Mouse (Mus musculus): ENCODE results near the gene Hoxc9.

Gene Hoxc9

DNA sequence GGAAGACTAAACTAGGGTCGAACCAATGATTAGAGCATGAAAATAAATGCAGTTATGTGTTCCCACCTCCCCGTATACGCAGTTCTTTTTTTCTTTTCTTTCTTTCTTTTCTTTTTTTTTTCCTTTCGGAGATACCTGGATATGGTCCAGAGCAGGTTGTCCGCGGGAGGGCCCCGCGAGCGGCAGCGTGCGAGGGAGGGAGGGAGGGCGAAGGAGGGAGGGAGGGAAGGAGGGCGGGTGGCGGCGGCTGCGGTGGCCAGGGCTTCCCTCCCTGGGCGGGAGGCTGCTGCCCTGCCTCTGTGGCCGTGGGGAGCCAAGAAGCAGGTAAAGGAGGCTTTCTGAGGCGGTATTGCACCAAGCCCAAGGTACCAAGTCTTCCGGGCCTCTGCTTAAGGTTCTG is at the start of gene Hoxc9:
Gene Hoxc9 (plus strand): TSS at position 269 of the 400 bp plus-strand sequence.
- no peak for DNase-seq (ENCODE audit: low read depth)

DNA sequence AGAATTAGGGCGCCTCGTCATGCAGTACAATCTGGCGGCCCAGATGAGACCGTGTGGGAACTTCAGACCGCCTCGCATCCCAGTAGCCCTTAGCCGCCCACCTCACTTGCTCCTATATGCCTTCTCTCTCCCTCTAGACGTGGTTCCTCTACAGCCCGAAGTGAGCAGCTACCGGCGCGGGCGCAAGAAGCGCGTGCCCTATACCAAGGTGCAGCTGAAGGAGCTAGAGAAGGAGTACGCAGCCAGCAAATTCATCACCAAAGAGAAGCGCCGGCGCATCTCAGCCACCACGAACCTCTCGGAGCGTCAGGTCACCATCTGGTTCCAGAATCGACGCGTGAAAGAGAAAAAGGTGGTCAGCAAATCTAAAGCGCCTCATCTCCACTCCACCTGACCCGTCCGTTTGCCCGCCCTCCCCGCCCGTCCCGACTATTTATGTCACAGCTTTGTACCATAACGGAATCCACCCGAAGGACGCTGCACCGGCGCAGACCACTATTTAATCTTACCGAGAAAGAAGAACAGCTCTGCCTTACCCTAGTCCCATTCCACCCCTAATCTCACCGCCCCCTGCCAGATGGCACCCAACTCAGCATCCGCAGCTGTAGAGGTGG is 49.1 kb upstream of the Hoxc9 start:
- no peak for DNase-seq (ENCODE audit: low read depth)

DNA sequence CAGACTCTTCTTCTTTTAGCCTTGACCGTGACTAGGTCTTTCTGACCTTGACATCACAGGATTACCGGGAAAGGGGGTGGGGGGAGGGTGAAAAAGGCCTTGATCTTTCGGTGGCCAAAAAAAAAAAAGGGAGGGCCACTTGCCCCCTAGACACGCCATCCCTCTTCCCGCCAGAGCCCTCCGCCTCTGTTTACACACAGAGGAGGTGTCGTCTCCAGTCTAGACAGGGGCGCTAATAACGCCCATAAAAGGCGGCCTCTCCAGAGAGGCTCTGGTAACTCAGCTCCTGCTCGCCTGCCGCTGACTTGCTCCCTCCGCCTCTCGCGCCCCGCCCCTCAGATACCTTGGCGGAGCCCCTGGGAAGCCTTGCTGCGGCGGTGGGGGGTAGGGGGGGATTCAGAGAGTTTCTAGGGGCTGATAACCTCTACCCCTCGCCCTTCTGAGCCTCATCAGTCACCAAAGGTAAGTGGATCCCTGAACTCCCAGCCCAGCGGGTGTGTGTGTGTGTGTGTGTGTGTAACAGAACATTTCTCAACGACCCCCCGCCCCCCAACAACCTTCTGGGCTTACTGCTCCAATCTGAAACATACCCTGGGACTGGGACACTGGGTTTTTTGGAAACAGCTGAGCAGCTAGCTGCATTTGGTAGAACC is 44.4 kb upstream of the Hoxc9 start:
- no peak for DNase-seq (ENCODE audit: low read depth)

DNA sequence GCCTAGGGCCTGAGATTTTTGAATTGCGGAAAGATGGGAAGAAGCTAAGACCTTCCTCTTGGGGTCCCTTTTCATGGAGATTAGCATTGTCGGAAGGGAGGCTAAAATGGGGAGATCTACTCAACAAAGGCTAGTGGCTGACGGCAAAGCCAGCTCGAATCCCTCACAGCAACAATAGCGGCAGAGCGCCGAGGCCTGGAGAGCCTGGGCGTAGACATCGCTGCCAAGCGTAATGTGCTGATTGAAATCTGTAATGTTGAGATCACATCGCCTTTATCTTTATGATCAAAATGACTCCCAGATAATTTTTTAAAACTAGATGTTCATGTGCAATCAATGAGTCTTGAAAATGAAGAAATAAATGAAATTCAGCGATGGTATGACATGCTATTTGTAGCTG is 41.8 kb upstream of the Hoxc9 start:
- no peak for DNase-seq (ENCODE audit: low read depth)

DNA sequence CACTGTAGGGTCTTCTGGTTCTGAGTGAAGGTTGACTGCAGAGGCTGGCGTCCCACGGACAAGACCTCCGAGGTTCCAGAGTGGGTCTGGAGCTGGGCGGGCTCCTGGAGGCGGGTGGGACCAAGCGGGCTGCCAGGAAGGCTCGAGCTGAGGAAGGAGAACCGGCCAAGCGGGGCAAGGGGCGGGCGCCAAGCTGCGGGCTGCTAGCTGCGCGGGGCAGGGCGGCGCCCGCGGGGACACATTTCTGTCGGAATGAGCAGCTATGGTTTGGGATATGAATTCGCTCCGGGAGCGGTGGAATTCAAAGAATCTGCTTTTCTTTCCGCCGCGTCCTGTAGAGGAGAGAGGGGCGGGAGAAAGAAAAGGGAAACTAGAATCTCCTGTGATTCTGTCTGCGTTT is 41.3 kb upstream of the Hoxc9 start:
- no peak for DNase-seq (ENCODE audit: low read depth)

DNA sequence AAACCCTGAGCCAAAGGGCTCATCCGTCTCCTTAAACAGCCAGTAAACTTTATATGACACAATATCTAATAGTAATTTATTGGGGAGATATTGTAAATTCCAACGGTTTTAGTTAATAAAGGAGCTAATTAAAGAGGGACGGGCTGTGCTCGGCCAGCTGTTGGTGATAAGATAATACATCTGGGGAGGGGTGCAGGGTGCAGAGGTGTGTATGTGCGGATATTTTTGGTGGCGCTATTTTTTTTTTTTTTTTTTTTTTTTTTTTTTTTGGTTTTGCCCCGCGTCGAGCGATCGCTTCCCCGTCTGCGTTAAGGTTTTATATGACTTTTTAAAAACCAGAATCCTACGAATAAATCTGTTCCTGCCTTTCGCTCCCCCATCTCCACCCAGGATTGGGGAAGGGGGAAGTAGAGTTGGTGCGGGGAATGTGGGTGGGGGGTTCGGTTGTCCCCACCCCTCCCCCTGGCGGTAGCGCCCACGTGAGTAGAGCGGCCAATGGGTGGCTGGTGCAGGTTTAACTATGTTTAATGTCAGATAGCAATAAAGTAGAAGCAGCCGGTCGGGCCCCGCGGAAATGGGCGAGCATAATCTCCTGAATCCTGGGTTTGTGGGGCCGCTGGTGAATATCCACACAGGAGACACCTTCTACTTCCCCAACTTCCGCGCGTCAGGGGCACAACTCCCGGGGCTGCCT is 39.8 kb upstream of the Hoxc9 start, which contains the start of gene Hoxc12:
Gene Hoxc12 (plus strand): TSS at position 479 of the 694 bp plus-strand sequence.
- no peak for DNase-seq (ENCODE audit: low read depth)

DNA sequence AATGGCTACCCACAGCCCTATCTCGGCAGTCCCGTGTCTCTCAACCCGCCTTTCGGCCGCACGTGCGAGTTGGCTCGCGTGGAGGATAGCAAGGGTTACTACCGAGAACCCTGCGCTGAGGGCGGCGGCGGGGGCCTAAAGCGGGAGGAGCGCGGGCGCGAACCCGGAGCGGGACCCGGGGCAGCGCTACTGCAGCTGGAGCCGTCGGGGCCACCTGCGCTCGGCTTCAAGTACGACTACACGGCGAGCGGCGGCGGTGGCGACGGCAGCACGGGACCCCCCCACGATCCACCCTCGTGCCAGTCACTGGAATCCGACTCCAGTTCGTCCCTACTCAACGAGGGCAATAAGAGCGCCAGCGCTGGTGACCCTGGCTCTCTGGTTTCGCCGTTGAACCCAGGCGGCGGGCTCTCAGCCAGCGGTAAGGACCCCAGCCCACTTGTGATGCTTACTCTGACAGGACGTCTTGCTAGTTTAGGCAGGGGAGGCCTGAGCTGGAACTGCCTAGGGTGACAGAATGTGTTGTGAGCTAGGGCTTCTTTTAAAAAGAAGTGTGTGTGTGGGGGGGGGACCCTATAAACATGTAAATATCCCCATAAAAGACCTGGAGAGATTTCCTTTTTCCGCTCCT is 39.1 kb upstream of the Hoxc9 start:
- DNase-seq (ENCODE audit: low read depth), result no peak

DNA sequence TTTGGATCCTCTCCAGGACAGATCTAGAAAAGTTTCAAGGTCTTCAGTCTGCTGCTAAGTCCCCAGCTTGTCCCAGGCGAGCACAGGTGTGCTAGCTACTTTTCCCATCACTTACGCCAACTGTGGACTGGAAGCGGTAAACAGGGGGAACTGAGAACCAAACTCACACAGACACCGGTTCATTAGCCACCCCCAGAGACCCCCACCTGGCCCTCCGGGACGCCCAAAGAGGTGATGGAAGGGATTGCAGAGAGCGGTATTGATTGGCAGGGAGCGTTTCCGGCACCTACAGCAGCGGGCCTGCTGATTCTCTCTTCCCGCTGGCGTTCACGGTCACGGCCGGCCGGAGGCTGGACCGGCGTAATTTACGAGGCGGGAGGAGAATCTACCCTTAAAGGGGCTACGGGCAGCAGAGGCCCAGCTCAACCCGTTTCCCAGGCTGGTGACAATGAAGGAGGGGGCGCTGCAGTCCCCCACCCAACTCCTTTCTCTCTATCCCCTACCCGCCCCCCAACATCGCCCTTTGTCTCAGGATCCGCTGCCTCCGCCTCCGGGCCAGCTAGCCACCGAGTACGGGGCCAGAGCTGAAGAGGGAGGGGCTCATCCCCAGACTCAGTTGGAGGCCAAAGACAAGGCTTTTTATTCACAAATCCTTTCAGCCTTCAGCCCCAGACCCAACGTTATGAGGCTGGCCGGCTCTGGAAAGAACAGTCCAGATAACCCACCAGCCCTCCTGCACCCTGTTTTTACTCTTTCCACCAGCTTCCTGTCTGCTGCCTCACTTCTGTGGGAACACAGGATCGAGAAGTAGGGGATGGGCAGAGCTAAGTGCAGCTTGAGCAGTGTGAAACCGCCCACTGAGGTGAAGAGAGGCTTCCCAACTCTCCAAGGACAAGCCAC is 36.7 kb upstream of the Hoxc9 start:
- no peak for DNase-seq (ENCODE audit: low read depth)

DNA sequence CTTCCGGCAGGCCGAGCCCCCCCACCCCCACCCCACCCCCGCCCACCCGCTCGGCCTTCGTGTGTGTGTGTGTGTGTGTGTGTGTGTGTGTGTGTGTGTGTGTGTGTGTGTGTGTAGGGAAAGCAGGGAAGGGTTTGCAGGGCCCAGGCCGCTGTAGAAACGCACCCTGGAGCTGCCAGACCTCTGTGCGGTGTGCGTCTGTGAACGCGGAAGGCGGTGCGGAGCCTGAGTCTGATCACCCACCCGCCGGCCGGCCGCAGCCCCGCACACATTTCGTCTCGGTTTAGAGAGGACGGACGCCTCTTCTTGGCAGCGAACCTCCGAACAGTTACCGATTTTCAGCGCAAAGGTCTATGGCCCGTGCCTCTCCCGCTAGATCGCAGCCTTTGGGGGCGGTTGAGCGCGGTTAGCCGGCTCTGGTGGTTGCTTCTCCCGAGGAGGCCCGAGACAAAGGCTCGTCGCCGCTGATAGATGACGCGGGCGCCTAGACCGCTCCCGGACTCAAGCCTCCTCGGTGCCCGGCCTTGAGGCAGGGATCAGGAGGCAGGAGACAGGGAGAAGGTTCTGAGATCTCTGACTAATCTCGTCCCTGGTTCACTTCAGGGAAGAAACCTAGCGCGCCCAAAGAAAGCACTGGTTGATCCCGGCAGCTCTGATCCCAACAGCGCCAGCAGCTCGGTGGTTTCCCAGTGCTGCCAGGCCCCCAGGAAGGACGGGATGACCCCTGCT is 33.3 kb upstream of the Hoxc9 start:
- DNase-seq (ENCODE audit: low read depth), result no peak

DNA sequence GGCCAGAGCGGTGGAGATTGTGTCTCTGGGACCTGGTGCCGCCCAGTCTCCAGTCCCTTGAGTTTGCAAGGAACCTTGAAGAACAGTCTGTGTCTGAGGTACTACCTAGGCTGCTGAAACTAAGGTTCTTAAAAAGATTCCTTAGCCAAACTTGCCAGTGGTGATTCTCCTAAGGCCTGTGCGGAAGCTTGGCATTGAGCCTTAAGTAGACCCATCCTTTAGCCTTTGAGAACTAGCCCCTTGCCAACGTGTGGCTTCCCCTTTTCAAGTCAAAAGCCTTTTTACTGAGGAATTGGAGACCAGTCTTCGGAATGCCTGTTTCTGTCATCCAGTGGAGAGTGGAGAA is 32.8 kb upstream of the Hoxc9 start:
- DNase-seq (ENCODE audit: low read depth), result no peak

DNA sequence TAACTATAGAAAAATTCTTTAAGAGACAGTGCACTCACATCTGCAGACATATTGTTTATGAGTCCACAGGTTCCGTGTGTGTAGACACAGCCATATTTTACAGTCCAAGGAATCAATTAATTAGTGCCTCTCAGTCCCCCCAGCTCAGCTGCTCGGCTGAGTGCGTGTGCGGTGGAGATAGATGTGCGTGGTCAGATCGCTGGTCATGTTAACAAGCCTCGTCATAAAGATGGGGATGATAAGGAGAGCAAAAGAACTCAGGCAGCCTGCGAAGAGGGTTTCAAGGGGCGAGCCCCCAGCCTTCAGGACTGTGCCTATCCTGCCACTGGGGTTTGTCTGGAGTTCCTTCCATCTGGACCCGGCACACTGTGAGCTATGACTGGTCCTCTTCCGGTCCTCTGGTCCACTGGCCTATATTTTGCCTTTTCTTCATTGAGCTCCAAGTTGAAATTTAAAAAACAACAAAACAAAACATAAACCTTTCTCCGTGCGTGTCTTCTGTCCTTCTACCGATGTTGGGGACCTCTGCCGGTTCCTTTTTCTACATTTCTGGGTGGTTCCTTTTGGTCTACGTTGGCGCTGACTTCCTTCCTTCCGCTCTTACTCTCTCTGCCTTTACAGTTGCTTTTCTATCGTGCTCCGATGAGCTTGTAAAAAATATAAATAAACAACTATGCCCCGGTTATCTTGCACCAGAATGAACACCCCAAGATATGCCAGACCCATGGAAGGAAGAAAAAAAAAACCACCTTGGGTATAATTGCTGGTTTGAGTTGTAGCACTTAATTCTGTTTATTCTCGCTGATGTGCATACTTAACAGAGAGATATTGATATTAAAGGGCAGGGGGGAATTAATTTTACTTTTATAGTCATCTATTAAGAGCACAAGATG is 30.8 kb upstream of the Hoxc9 start:
- DNase-seq (ENCODE audit: low read depth), result no peak

DNA sequence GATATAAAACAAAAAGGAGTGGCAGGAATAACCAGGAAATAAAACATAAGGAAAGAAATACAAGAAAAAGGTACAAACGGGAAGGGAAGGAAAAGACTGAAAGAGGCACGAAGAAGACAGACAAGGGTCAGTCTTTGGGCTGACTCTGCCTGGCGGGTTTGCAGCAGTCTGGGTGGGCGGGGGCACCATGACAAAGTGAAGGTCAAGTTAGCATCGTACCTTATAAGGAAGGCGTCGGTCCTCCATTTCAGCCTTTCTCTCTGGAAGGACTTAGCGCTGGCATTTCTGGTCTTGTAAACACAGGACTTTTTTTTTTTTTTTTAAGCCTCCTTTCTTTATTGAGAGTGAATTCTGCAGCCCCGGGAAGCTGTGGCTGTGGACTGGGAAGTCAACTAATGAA is 29.0 kb upstream of the Hoxc9 start:
- DNase-seq (ENCODE audit: low read depth), result no peak

DNA sequence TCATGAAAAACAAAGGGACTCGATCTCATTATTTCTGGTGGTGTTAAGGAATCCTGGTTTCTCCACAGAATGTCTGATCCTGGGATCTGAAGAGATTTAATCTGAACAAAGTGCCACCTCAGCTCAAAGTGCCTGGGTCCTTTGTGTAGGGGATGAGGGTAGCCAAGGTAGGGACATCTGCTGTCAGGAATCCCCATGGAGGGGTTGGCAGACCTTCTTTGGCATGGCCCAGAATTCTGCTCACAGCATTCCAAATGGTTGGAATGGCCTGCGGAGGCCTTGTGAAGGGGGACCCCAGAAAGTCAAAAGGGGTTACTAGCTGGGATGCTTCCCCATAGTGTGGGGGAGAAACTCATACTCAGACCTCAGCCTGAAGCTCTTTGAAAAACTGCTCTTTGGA is 27.4 kb upstream of the Hoxc9 start:
- no peak for DNase-seq (ENCODE audit: low read depth)

DNA sequence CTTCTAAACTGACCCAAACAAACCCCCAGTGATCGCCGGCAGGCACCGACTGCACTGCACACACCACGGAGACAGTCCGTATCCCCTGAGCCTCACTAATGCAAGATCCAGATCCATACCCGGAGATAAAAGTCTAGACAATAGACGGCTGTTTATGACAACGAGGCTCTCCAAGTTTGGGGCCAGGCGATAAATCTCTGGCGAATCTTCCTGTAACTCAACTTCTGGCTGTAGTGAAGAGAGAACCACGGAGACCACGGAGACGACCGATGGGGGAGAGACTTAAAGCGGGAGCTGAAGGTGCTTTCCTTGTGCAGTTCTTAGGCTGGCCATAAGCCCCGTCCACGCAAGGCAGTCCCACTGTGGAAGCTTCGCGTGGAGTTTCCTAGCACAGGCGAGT is 26.5 kb upstream of the Hoxc9 start:
- DNase-seq (ENCODE audit: low read depth), result no peak

DNA sequence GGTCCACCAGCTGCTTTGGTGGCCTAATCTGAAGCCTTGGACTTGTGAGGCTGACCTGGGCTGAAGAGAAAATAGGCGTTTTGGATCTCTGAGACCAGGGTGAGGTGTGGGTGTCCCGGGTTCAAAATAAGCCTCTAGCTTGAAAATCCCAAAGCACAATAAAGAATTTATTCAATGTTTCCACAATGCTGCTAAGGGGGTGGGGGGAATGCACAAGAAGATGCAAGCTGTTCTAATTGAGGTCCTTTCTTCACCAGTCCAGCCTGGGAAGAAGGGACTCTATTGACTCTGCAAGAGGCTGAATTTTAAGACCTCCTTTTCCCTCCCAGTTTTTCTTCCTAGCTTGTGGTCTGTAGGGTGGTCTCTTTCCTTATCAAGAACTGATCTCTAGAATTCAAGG is 25.4 kb upstream of the Hoxc9 start:
- no peak for DNase-seq (ENCODE audit: low read depth)

DNA sequence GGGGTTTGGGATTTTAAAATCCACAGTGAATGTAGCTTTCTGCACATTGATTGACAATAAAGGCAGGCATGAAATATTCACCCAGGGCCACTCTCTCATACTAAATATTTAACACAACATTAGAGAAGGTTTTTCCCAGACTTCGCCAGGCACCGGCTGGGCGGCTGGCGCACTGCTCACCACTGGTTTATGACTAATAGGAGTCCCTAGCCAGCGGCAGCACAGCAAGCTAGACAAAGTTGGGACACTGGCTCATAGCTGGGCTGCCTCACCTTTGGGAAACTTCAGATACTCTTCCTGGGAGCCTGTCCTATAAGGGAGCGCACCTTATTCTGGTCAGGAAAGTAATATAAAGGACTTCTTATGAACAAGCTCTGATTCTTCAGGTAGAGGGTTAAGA is 22.7 kb upstream of the Hoxc9 start:
- no peak for DNase-seq (ENCODE audit: low read depth)

DNA sequence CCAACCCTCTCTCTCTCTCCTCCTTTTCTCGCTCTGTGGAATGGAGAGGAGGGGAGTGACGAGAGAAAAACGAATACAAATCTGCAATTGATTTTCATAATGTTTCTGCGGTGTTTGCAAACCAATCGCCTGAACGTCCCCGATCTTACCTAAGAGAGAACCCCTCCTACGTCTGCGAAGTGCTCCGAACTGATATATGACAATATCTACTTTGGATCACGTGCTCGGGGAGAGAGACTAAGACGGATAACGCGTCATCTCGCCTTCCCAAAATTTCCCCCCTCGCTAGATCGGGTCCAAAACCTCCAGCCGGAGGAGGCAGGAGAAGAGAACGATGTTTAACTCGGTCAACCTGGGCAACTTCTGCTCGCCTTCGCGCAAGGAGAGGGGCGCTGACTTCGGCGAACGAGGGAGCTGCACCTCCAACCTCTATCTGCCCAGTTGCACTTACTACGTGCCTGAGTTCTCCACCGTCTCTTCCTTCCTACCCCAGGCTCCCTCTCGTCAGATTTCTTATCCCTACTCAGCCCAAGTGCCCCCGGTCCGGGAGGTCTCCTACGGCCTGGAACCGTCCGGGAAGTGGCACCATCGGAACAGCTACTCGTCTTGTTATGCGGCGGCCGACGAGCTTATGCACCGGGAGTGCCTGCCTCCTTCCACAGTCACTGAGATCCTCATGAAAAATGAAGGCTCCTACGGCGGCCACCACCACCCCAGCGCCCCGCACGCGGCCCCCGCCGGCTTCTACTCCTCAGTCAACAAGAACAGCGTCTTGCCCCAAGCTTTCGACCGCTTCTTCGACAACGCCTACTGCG is 21.8 kb upstream of the Hoxc9 start, which contains the start of gene Hoxc11:
Gene Hoxc11 (plus strand): TSS at position 236 of the 815 bp plus-strand sequence.
- DNase-seq (ENCODE audit: low read depth), result no peak

DNA sequence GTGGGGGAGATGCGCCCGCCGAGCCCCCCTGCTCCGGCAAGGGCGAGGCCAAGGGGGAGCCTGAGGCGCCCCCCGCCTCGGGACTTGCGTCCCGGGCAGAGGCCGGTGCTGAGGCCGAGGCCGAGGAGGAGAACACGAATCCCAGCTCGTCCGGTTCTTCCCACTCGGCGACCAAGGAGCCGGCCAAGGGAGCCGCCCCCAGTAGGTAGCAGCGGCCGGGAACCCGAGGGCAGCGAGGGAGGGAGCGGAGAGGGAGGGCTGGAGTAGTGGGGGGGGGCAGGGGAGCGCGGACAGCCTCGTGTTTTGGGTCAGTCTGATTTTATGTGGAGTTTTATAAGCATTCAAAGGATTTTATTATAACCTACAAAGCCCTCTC is 21.2 kb upstream of the Hoxc9 start:
- DNase-seq (ENCODE audit: low read depth), result no peak

DNA sequence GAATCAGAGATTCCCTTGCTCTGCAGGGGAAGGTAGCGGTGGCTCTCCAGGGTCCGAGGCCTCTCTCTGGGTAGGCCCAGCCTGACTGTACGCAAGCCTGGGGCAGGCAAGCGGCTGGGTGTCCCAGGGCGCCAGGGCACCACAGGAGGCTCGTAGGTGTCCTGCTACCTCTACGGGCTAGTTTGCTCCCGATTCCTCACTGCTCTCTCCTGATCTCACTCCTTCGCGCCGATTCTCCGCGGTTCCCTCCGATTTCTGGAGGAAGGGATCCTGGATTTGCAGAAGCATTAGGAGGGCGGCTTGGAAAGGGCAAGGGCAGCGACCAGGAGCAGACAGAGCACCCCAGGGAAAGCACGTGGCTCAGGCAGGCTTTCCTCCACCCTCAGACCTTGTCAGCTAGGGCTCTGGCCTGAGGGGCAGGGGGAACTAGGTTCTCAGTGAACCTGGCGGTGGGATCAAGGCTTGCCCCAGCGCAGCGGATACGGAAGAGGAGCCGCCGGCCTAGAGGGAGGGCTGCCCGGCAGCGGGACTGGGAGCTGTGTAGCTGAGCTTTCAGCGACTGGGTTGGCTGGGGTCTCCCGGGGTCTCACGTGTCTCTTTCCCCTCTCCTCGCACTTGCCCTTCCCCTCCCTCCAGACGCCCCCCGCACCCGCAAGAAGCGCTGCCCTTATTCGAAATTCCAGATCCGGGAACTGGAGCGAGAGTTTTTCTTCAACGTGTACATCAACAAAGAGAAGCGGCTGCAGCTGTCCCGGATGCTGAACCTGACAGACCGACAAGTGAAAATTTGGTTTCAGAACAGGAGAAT is 20.2 kb upstream of the Hoxc9 start:
- DNase-seq (ENCODE audit: low read depth), result no peak
